Mouse (Mus musculus): ENCODE data around the gene Dr1.
"Not testable (repeated sequence)": the region's sequence is repeated elsewhere in the genome, so short reads cannot be mapped to it uniquely, and the experiment has no call there.

Gene Dr1

DNA sequence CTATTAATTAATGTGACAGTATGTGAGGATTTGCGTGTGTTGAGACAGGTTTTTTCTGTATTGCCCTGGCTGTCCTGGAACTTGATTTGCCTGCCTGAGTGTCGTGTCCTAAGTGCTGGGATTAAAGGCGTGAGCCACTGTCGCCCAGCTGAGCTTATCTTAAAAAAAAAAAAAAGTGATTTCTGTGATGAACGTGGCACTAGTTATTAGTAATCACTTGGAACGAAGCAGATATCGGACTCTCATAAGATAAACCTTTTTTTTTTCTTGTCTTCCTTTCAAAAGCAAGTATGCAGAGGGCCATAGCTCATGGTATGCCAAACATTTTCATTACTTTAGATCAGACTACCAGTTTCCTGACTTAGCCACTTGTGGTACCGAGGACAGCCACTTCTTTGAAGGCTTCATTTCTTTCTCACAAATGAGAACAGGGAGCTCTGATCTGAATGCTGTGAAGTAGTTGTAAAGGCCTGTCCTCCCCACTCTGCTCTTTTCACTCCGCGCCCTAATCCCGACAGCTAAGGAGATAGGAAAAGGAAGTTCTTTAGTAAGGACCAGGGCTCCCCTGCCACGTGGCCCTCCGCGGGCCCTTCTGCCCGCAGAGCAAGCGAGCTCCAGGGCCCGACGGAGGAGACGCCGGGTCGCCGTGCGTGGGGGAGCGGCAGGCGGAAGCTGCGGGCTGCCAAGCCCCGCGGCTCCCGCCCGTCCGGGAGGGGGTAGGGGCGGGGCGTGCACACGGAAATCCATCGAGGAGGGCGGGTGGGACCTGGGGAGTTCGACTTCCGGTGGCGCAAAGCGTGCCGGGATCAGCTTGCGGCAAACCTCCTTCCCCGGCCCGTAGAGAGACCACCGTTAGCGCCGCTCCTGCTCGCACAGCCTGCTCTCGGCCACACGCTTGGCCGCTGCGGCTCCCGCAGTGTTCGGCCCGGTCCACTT lies at the start of gene Dr1:
Gene Dr1, plus strand, starts transcription at position 771 of the 936 bp plus-strand sequence.
- DNase-seq = peak; percentile 87

DNA sequence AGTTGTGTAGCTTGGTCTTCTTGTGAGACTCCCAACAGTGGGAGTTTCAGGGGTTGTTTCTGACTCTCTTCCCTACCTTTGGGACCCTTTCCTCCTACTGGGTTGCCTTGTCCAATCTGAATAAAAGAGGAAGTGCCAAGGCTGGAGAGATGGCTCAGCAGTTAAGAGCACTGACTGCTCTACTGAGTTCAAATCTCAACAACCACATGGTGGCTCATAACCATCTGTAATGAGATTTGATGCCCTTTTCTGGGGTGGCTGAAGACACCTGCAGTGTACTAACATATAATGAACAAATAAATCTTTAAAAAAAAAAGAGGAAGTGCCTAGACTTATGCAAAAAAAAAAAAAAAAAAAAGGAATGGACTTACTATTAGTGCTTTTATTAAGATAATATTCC lies 44.6 kb upstream of the Dr1 start:
- DNase-seq = no peak

DNA sequence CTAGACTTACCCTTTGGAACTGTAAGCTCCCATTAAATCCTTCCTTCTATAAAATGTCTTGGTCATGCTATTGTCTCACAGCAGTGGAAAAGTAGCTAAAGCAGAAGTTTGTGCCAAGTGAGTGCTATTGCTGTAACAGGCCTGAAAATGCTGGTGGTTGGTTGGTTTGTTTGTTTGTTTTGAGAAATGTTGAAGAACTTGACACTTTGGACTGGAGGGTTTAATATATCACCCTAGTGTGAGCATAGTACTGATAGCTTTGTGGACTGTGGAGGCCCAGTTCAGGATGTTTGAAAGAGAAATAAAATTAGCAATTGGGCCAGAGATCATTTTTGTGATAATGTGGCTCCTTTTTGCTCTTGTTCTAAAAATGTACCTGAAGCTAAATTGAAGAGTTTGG lies 42.5 kb upstream of the Dr1 start:
- DNase-seq = no peak

GRCm38 (mm10) chr5:108246314-108246765 lies 22.4 kb upstream of the Dr1 start:
- no peak for DNase-seq

DNA sequence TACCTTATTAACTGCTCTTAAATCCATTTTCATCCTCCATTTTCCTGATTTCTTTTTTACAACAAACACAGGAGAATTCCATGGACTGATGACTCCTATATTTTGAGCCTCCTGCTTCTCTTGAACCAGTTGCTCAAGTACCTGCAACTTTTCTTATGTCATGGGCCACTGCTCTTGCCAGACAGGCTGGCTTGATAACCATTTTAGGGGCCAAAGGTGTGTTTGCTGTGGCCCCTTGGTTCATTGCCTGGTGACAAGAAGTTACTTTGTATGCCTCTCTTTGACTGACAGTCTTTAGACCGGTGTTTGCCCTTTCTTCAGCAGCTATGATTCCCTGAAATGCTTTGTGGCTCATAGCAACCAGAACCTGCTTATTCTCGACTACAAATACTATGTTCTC lies 18.7 kb upstream of the Dr1 start:
- DNase-seq = no peak

GRCm38 (mm10) chr5:108255259-108255658 lies 13.4 kb upstream of the Dr1 start:
- no peak for DNase-seq

- peak; percentile 53 for DNase-seq
These were observed 6.0 kb upstream of the Dr1 start for GRCm38 (mm10) chr5:108262722-108263121.

DNA sequence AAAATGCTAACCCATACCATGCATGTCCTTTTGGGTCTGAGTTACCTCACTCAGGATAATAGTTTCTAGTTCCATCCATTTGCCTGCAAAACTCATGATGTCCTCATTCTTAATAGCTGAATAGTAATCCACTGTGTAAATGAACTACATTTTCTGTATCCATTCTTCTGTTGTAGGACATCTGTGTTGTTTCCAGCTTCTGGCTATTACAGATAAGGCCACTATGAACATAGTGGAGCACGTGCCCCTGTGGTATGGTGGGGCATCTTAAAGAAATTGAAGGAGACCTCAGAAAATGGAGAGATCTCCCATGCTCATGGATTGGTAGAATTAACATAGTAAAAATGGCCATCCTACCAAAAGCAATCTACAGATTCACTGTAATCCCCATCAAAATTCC lies 4.9 kb upstream of the Dr1 start:
- not testable (repeated sequence) for DNase-seq

GRCm38 (mm10) chr5:108266990-108267389 lies 1.7 kb upstream of the Dr1 start:
- DNase-seq = no peak

DNA sequence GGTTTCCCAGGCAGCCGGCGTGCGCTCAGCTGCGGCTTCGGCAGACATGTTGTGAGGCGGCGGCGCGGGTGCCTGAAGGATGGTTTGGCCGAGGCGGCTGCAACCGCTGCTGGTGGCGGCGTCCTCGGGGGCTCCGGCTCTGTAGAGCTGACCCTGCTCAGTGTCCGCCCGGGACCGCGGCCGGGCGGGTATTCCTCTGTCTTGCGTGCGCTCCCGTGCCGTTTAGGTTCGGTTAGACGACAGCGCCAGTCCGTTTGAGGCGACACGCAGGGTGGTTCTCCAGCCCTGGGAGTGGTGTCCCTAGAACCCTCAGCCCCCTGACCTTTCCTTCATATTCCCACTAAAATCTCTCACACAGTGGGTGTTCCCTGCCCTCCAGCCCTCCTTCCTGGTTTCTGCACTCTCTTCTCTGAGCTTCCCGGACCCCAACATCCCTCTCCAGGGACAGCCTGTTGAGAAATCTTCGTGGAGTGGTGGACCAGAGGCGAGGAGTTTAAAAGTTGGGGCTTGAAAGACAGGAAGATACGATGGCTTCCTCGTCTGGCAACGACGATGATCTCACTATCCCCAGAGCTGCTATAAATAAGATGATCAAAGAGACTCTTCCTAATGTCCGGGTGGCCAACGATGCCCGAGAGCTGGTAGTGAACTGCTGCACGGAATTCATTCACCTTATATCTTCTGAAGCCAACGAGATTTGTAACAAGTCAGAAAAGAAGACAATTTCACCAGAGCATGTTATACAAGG lies 540 bp downstream of the Dr1 start:
- no peak for DNase-seq

GRCm38 (mm10) chr5:108269811-108270151 lies 1.1 kb downstream of the Dr1 start:
- DNase-seq = no peak

- no peak for DNase-seq
These were observed 1.7 kb downstream of the Dr1 start for GRCm38 (mm10) chr5:108270415-108270814.

GRCm38 (mm10) chr5:108271345-108271744 lies 2.6 kb downstream of the Dr1 start:
- DNase-seq = not testable (repeated sequence)

DNA sequence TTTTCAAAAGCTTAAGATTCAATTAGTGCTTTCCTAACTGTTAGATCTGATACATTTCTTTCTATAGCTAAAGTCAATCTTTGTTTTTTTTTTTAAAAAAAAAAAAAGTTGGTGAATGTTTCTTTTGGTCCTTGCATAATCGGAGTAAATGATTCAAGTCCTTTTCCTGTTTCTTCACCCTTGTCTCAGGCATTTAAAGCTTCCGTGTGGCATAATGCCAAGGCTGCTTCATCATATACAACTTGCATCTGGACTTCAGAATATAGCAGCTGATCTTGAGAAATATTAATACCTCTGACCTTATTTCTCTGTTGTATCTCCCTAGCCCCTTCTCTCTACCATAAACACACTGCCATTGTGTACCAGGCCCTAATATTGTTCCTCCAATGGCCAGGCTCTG lies 18.3 kb downstream of the Dr1 start:
- DNase-seq = no peak

DNA sequence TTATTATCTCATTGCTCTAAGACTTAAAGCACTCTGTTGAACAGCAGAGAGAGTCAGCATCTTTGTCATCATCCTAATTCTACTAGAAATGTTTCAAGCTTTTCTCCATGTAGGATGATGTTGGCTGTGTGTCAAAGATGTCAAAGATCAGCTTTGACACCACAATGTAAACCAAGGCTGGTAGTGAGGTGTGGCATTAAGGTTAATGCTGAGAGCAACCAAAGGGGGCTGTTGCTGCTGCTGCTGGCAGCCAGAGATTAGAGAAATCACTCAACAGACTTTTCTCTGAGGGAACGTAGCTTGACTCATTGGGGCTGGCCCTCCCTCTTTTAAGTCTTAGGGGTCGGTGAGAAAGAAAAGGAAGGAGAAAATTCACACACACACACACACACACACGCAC lies 32.9 kb downstream of the Dr1 start:
- no peak for DNase-seq

DNA sequence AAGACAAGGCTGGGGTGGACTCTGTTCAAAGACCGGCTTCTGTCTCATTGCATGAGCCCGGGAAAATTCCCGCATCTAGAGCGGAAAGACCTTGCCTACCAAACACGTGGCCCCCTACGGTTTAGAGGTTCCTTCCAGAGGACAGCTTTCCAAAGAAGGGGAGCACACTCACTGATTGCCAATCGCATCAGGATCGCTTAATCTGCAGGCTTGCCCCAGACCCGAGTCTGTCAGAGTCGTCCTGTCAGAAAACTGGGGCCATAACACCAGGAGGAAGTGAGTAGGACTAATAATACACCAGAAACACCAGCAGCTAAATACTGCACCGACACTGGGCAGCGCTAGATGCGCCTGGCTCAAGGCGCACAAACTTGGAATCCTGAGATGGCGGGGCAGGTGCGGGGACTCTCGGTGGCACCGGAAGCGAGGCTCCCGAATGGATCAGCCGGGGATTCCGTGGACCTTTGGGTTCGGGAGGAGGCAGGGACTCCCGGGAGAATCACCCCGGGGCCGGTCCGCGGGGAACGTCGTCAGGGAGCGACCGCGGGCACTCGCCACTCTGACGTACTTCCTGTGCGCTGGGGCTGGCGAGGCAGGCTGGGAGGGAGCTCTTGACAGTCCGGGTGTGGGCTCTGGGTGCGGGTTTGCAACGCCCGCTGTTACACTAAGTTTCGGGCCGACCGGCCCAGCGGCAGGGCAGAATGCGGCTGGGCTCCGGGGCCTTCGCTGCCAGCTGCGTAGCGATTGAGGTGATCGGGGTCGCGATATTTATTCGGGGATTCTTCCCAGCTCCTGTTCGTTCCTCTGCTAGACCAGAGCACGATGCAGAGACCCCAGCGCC lies 43.7 kb downstream of the Dr1 start, which contains the start of gene Pigg:
Gene Pigg, plus strand, starts transcription at position 386 of the 841 bp plus-strand sequence.
- peak; percentile 91 for DNase-seq

DNA sequence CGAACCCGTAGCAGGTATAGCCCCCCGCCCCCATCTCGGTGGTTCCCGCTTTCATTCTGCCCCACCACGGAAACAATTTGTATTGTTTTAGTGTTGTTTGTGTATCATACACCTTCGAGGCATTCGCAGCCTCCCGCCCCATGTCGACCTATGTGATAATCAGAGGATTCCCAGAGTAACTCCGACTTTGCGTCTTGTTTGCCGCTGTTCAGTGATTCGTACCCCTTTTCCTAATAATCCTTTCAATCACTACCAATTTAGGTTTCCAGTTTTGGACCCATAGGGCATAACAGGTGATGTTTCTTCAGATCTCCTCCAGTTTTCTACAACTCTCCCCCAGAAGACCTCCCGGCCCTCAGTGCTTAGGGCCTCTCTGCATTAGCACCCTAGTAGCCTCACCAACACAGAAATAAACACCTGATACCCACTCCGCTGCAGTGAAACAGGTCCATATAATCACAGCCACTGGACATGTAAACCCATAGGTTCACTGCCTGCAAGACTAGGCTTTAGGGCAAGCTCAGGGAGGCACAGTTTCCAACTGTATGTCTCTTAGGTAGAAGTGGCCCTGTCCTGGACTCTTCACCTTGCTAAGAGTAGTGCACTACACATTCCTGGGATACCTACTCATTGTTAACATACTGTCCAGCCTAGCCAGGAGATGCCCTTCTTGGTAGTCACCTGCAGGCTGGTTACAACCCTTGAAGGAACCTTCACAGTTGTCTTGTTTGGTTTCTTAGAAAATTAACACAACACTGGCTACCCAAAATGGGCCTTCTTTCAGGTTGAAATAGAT lies 44.6 kb downstream of the Dr1 start:
- no peak for DNase-seq
